Mouse (Mus musculus) embryonic facial prominence, embryonic 15.5 days (tissue): ENCODE measurements around the gene Erbin. TPM values are rescaled to one million over a fixed set of nuclear protein-coding genes. Genes with fewer than 3 reads are reported as not detected.

Source experiments
- polyA plus RNA-seq: library from polyadenylated mRNA; unstranded; fragments of >200 nt; fragmentation: Nextera tagmentation; extraction: Ambion mirVana; gene quantifications from 2 replicates; pipeline ENCODE4 v1.2.1, GENCODE M21; 2015

Erbin gene
- polyA plus RNA-seq, 1 experiment from 2014 or later = 18.3 TPM

Other genes starting within 250 kb of the Erbin start
- gene Srek1, start 145.9 kb downstream of the Erbin start, polyA plus RNA-seq = 71.7 and 75.7 TPM in 2 replicates
- 15.7 and 18.8 TPM in 2 replicates for gene Nln, start 189.1 kb upstream of the Erbin start, polyA plus RNA-seq
- 8.2 and 8.7 TPM in 2 replicates for gene Sgtb, start 189.2 kb upstream of the Erbin start, polyA plus RNA-seq